ENCODE assay signal across 7 mouse cellular contexts in the genomic region with DNA sequence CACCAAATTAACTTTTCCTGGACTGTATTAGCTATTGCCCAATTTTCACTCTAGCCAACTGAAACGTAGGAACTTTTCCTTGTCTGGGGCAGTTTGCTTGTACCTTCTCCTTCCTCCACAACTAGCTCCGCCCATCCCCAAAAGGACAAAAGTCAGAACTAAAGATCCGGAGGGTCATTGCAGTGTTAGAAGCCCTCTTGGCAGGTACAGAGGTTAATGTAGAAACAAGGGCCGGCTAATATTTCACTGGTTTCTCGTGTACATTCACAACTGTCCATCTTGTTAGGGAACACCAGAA. TPM values are rescaled to one million over a fixed set of nuclear protein-coding genes. Genes with fewer than 3 reads are reported as not detected.
DNase-seq lines count a peak whose midpoint lies in the region; ATAC-seq and TF ChIP-seq lines count a peak whose summit lies in the region.

No protein-coding gene starts in this region.

- H3K36me3 ChIP-seq in ES-Bruce4 (ENCODE audit: control insufficient read depth, insufficient read depth, low read length, poor library complexity, severe bottlenecking), result peaks cover 3% of the 10 kb centered on the region; the same call in 1 of the 2 replicates
- H3K36me3 ChIP-seq in forebrain, embryonic 16.5 days (ENCODE audit: control insufficient read depth, insufficient read depth), result no peaks in the 10 kb centered on the region
- H3K36me3 ChIP-seq in midbrain, embryonic 14.5 days (ENCODE audit: control insufficient read depth, insufficient read depth, low read length), result no peaks in the 10 kb centered on the region

- peak; percentile 36 for DNase-seq in MEL-GATA-1-ER (ENCODE audit: extremely low read depth, low read depth)
- peak; percentile 80 for DNase-seq in kidney, postnatal 14 days
- peak; percentile 34 for DNase-seq in midbrain, embryonic 14.5 days
- no peak for DNase-seq in testis, postnatal 14 days (ENCODE audit: low spot score)

- H3K9me3 ChIP-seq in ES-Bruce4 (replicated peaks; ENCODE audit: control insufficient read depth, insufficient read depth, low read length, poor library complexity, severe bottlenecking), result no peaks in the 10 kb centered on the region
- H3K9me3 ChIP-seq in forebrain, embryonic 16.5 days (ENCODE audit: control insufficient read depth, low read length), result no peaks in the 10 kb centered on the region
- no peaks in the 10 kb centered on the region for H3K9me3 ChIP-seq in midbrain, embryonic 14.5 days (ENCODE audit: control insufficient read depth, low read length)

- no peak for TF ChIP-seq CTCF in ES-Bruce4 (IDR thresholded peaks at IDR 0.05; ENCODE audit: low read depth, low read length)

- TF ChIP-seq EP300 in ES-Bruce4 (IDR thresholded peaks at IDR 0.05; ENCODE audit: insufficient read depth, low read depth, low read length), result no peak

- H3K27ac ChIP-seq in ES-Bruce4 (ENCODE audit: insufficient read depth, low read length), result no peak overlapping the region; the same call in 1 of the 2 replicates
- no peak overlapping the region for H3K27ac ChIP-seq in forebrain, embryonic 16.5 days (ENCODE audit: low read length)
- H3K27ac ChIP-seq in midbrain, embryonic 14.5 days (replicated peaks; ENCODE audit: low read depth, low read length), result 0 out of 2 replicates have a peak overlapping the region, but pooled peaks have one; percentile 98

- ATAC-seq in forebrain, embryonic 16.5 days, result no peak
- ATAC-seq in midbrain, embryonic 14.5 days (ENCODE audit: low FRiP score, low TSS enrichment), result no peak
- no peak for ATAC-seq in CD4-positive, CD25-positive, alpha-beta regulatory T cell, adult 4 months

- H3K9ac ChIP-seq in ES-Bruce4 (ENCODE audit: low read depth, poor library complexity, severe bottlenecking), result peak overlapping the region; percentile 96
- peak overlapping the region; percentile 82 for H3K9ac ChIP-seq in forebrain, embryonic 16.5 days (replicated peaks; ENCODE audit: low read depth, low read length)
- H3K9ac ChIP-seq in midbrain, embryonic 14.5 days (replicated peaks; ENCODE audit: low read length), result peak overlapping the region; percentile 68; the same call in 1 of the 2 replicates

- 9% methylated on average over 5 of the region's 5 CpGs for WGBS in forebrain, embryonic 16.5 days
- WGBS in midbrain, embryonic 14.5 days, result 9% methylated on average over 5 of the region's 5 CpGs

- no peak for TF ChIP-seq POLR2A in ES-Bruce4 (IDR thresholded peaks at IDR 0.05; ENCODE audit: insufficient read depth, low read length)

- H3K27me3 ChIP-seq in ES-Bruce4 (ENCODE audit: control insufficient read depth, insufficient read depth, low read length, poor library complexity, severe bottlenecking), result no peaks in the 10 kb centered on the region
- H3K27me3 ChIP-seq in forebrain, embryonic 16.5 days (replicated peaks; ENCODE audit: control insufficient read depth, insufficient read depth, low read length), result no peaks in the 10 kb centered on the region
- no peaks in the 10 kb centered on the region for H3K27me3 ChIP-seq in midbrain, embryonic 14.5 days (ENCODE audit: control insufficient read depth, insufficient read depth, low read length)

- H3K4me2 ChIP-seq in forebrain, embryonic 16.5 days (ENCODE audit: low read length), result peak overlapping the region; percentile 74
- peak overlapping the region; percentile 79 for H3K4me2 ChIP-seq in midbrain, embryonic 14.5 days (ENCODE audit: low read length)

- H3K4me3 ChIP-seq in ES-Bruce4 (ENCODE audit: low read depth, low read length), result peak overlapping the region; percentile 19; the same call in 1 of the 2 replicates
- peak overlapping the region; percentile 97 for H3K4me3 ChIP-seq in forebrain, embryonic 16.5 days (replicated peaks; ENCODE audit: low read length)
- peak overlapping the region; percentile 93 for H3K4me3 ChIP-seq in midbrain, embryonic 14.5 days (replicated peaks; ENCODE audit: low read depth, low read length)

- H3K4me1 ChIP-seq in ES-Bruce4 (ENCODE audit: control insufficient read depth, insufficient read depth, low read length), result no peaks in the 10 kb centered on the region
- peaks cover 22% of the 10 kb centered on the region for H3K4me1 ChIP-seq in forebrain, embryonic 16.5 days (replicated peaks; ENCODE audit: control insufficient read depth, insufficient read depth, low read length)
- H3K4me1 ChIP-seq in midbrain, embryonic 14.5 days (ENCODE audit: control insufficient read depth, insufficient read depth, low read length), result peaks cover 24% of the 10 kb centered on the region

RNA-seq across cellular contexts. Expression of a gene that starts 1.0 kb away (rescaled TPM):
- 118 and 120 TPM in 2 replicates for polyA plus RNA-seq in ES-Bruce4 (2011; ENCODE audit: insufficient read depth, insufficient read length, low read depth, missing spikeins)
- 74.6 and 85.8 TPM in 2 replicates for polyA plus RNA-seq in forebrain, embryonic 16.5 days (2015; fragmentation: Nextera tagmentation; extraction: Ambion mirVana)
- polyA plus RNA-seq in midbrain, embryonic 14.5 days (2014; fragmentation: Nextera tagmentation; extraction: Ambion mirVana), result 66.4 and 101 TPM in 2 replicates
- 10 to 100 TPM in 1 of 2 experiments, 1 to 10 TPM in 1; 7.3 to 15.2 TPM for polyA plus RNA-seq in CD4-positive, CD25-positive, alpha-beta regulatory T cell, adult 4 months (2017; shearing (Covaris generic))

Comparison
In these comparisons a context has a peak if more than half of its experiments do, and no peak if none do; other contexts are left out.
1. H3K4me3 ChIP-seq: peak in every context shown above with its lines; median percentile 97 in forebrain, embryonic 16.5 days; 93 in midbrain, embryonic 14.5 days; 19 in ES-Bruce4.